Mouse (Mus musculus): ENCODE results near the gene Oas3. TPM values are rescaled to one million over a fixed set of nuclear protein-coding genes. Genes with fewer than 3 reads are reported as not detected.

Oas3 gene
- total RNA-seq (2023), result 1 to 10 TPM; 1.7 to 5.0 TPM

DNA sequence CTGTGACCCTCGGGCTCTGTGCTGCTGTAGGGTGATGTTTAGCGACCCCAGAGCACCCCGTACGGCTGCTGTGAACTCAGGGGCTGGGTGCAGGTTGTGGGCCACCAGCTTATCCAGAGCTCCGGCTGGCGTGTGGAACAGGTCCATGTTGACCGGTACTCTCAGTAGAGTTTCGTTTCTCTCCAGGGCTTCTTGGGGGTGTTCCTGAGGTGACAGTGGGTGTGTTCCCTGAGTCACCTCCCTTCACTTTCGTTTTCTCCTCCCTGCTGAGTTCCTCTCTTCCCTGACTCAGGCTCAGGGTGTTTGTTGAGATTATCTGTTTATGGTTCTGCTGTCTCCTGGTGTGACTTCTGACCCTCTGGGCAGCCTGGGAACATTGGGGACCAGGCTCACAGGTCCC is at the start of gene Oas3:
Gene Oas3 (minus strand): TSS at position 184 of the 400 bp plus-strand sequence.

DNA sequence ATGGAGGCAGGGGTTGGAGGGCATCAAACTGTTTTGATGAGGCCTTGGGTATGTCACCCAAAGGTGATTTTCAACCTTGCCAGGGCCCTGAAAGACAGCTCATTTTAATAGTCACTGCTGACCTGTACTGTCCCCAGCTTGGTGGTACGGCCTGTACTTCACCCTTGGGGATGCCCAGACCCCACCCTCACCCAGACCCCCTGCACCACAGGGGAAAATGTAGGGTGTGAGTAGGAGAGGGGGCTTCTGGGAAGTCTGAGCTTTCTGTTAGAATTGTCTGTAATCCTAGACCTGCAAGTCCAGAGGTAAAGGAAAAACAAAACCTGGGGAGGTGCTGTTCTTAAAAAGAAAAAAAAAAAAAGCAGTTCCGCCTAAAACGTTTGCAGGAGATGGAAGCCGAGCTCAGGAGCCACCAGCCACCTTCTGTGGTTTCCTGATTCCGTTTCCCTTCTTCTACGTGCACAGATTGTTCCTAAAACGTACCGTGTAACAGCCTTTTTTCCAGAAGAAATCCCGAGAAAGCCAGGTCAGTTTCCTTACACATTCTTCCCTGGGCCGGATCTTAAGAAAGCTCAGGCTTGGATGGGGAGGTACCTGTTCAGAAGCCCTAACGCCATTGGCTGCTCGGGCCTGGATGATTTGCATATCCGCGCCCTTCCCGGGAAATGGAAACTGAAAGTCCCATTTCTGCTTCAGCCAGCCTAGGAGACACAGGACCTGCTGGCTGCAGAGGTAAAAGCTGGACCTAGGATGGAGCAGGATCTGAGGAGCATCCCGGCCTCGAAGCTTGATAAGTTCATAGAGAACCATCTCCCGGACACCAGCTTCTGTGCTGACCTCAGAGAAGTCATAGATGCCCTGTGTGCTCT is 34.7 kb upstream of the Oas3 start, which contains the start of gene Oas1c:
Gene Oas1c (minus strand): TSS at position 564 of the 869 bp plus-strand sequence.

DNA sequence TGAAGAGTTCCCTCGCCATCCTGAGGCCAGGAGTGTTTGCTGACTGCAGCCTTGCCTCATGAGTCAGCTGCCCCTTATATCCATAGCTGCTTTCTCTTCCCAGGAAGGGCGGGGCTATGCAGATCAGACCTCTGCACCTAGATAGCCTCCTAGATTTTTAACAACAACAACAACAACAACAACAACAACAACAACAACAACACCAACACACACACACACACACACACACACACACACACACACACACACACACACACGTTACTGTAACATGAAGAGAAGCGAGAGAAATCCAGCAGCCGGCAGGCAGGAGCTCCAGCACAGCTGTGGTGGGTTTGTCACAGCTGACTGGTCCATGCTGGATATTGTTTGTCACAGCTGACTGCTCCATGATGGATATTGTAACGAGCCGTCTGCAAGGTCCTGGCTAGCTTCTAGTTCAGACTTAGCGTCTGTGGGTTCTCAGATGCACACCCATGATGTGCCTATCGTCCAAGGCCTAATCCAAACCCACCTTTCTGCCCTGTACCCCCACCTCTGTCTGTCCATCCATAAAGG is 18.1 kb upstream of the Oas3 start, which contains the start of gene Oas1e:
Gene Oas1e (minus strand): TSS at position 51 of the 555 bp plus-strand sequence.

DNA sequence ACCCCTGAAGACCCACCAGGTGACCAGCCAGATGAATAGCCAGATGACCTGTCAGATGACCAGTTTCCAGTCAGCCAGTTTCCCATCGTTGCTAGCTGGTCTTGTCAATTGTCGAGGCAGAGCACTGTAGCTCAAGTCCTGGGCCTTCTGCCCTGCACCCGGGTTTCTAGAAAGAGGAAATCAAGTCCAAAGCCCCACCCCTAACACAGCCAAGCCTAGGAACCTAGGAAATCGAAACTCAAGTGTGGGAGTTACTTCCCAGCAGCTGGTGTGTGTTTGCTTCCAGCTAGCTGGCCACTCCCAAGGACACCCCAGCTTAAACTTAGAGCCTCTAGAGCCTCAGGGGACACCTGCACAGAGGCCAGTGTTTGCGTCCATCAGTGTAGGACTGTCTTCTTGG is 27.8 kb downstream of the Oas3 start, which contains the start of gene Oas2:
Gene Oas2 (minus strand): TSS at position 166 of the 400 bp plus-strand sequence.

DNA sequence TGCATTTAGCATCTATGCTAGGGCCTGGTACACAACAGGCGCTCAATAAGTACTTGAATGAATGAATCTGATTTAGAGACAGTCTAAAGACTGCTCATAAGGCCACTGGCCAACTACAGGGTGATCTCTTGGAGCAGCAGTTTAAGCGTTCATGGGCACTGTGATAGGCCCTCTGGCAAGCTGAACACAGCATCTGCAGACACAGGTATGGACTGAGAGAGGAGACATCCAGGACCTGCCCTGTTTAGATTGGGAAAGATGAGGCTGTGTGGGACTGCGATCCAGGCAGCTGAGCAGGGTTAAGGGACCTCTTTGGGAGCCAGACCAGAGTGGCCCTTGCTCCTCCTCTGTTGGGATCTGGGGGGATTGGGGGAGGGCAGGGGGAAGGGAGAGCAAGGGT is 65.6 kb downstream of the Oas3 start, which contains the start of gene Dtx1:
Gene Dtx1 (minus strand): TSS at position 101 of the 400 bp plus-strand sequence.

Other genes starting within 250 kb of the Oas3 start
- gene Tpcn1, start 189.0 kb downstream of the Oas3 start, total RNA-seq (2023), result 10 to 100 TPM; 44.3 to 46.9 TPM
- gene Iqcd, start 188.6 kb downstream of the Oas3 start, total RNA-seq (2023), result not detected
- gene Rita1, start 165.1 kb downstream of the Oas3 start, total RNA-seq (2023), result 1 to 10 TPM; 5.8 to 6.0 TPM
- gene Ddx54, start 164.9 kb downstream of the Oas3 start, total RNA-seq (2023), result 100 to 1,000 TPM; 170 to 180 TPM
- not detected for gene Cfap73, start 143.4 kb downstream of the Oas3 start, total RNA-seq (2023)
- 10 to 100 TPM; 49.7 to 54.9 TPM for gene Rasal1, start 128.8 kb downstream of the Oas3 start, total RNA-seq (2023)
- 100 to 1,000 TPM; 260 to 264 TPM for gene Dtx1, start 65.7 kb downstream of the Oas3 start, total RNA-seq (2023)
- 1 to 10 TPM; 5.0 to 9.7 TPM for gene Oas2, start 27.8 kb downstream of the Oas3 start, total RNA-seq (2023)
- 1 to 10 TPM in 1 of 2 experiments, under 1 TPM in 1; 0.98 to 2.1 TPM for gene Oas1e, start 17.9 kb upstream of the Oas3 start, total RNA-seq (2023)
- gene Oas1c, start 34.9 kb upstream of the Oas3 start, total RNA-seq (2023), result 10 to 100 TPM; 12.0 to 17.8 TPM
- not detected for gene Oas1f, start 69.7 kb upstream of the Oas3 start, total RNA-seq (2023)
- not detected for gene Oas1h, start 83.8 kb upstream of the Oas3 start, total RNA-seq (2023)
- not detected for gene Oas1g, start 110.0 kb upstream of the Oas3 start, total RNA-seq (2023)
- 1 to 10 TPM; 2.7 to 3.8 TPM for gene Oas1a, start 129.9 kb upstream of the Oas3 start, total RNA-seq (2023)
- gene Oas1d, start 136.9 kb upstream of the Oas3 start, total RNA-seq (2023), result not detected
- not detected for gene Rph3a, start 232.4 kb upstream of the Oas3 start, total RNA-seq (2023)